In genomic region chr4:107177506-107177905, GRCm38 (mm10) we compare ENCODE assay signal across 8 mouse cellular contexts. TPM values are rescaled to one million over a fixed set of nuclear protein-coding genes. Genes with fewer than 3 reads are reported as not detected.
DNase-seq lines count a peak whose midpoint lies in the region; ATAC-seq and TF ChIP-seq lines count a peak whose summit lies in the region.

No protein-coding gene starts in this region.

- no peaks in the 10 kb centered on the region for H3K27me3 ChIP-seq in embryonic facial prominence, embryonic 13.5 days
- no peaks in the 10 kb centered on the region for H3K27me3 ChIP-seq in hindbrain, postnatal 0 days (ENCODE audit: insufficient read depth, low read length)
- no peaks in the 10 kb centered on the region for H3K27me3 ChIP-seq in neural tube, embryonic 12.5 days (replicated peaks)

- peak overlapping the region; percentile 96 for H3K27ac ChIP-seq in embryonic facial prominence, embryonic 13.5 days
- peak overlapping the region; percentile 96 for H3K27ac ChIP-seq in hindbrain, postnatal 0 days
- 0 out of 2 replicates have a peak overlapping the region, but pooled peaks have one; percentile 97 for H3K27ac ChIP-seq in neural tube, embryonic 12.5 days

- H3K36me3 ChIP-seq in embryonic facial prominence, embryonic 13.5 days: peaks cover 25% of the 10 kb centered on the region
- H3K36me3 ChIP-seq in hindbrain, postnatal 0 days (ENCODE audit: insufficient read depth, low read length): no peaks in the 10 kb centered on the region
- H3K36me3 ChIP-seq in neural tube, embryonic 12.5 days: peaks cover 16% of the 10 kb centered on the region

- no peaks in the 10 kb centered on the region for H3K9me3 ChIP-seq in embryonic facial prominence, embryonic 13.5 days
- H3K9me3 ChIP-seq in hindbrain, postnatal 0 days (ENCODE audit: low read length): no peaks in the 10 kb centered on the region
- no peaks in the 10 kb centered on the region for H3K9me3 ChIP-seq in neural tube, embryonic 12.5 days

- ATAC-seq in embryonic facial prominence, embryonic 13.5 days (ENCODE audit: insufficient number of reproducible peaks, insufficient read depth, low FRiP score, low TSS enrichment, low read depth): no peak
- no peak for ATAC-seq in hindbrain, postnatal 0 days
- no peak for ATAC-seq in neural tube, embryonic 12.5 days (ENCODE audit: low FRiP score, low read depth)

- DNase-seq in lung, adult 2 months: no peak
- no peak for DNase-seq in lung, postnatal 36 days
- no peak for DNase-seq in hindbrain, postnatal 0 days (ENCODE audit: low spot score)
- no peak for DNase-seq in frontal cortex, postnatal 10 days (ENCODE audit: low spot score in 2 of 2)
- no peak for DNase-seq in cerebellum, adult 11 months
- DNase-seq in cerebellum, postnatal 14 days: no peak

- 21% methylated on average over 11 of the region's 11 CpGs for WGBS in lung, adult 2 months
- 43% methylated on average over 11 of the region's 11 CpGs for WGBS in embryonic facial prominence, embryonic 13.5 days
- WGBS in hindbrain, postnatal 0 days: 53% methylated on average over 11 of the region's 11 CpGs
- WGBS in neural tube, embryonic 12.5 days: 52% methylated on average over 11 of the region's 11 CpGs

- TF ChIP-seq POLR2A in lung, adult 2 months (IDR thresholded peaks at IDR 0.05; ENCODE audit: borderline replicate concordance, extremely low read depth, low read depth, low read length): no peak

- H3K4me2 ChIP-seq in embryonic facial prominence, embryonic 13.5 days: peak overlapping the region; percentile 66
- peak overlapping the region; percentile 62 for H3K4me2 ChIP-seq in hindbrain, postnatal 0 days (ENCODE audit: low read depth, low read length)
- H3K4me2 ChIP-seq in neural tube, embryonic 12.5 days (replicated peaks): peak overlapping the region; percentile 64

- H3K4me3 ChIP-seq in lung, adult 2 months (replicated peaks; ENCODE audit: extremely low read depth, low read depth, low read length): peak overlapping the region; percentile 8
- H3K4me3 ChIP-seq in embryonic facial prominence, embryonic 13.5 days: peak overlapping the region; percentile 99
- peak overlapping the region; percentile 90 for H3K4me3 ChIP-seq in hindbrain, postnatal 0 days (ENCODE audit: low read length)
- H3K4me3 ChIP-seq in neural tube, embryonic 12.5 days: peak overlapping the region; percentile 94

- H3K9ac ChIP-seq in embryonic facial prominence, embryonic 13.5 days: peak overlapping the region; percentile 95
- H3K9ac ChIP-seq in hindbrain, postnatal 0 days (replicated peaks; ENCODE audit: low read length): peak overlapping the region; percentile 89
- H3K9ac ChIP-seq in neural tube, embryonic 12.5 days: peak overlapping the region; percentile 92

- TF ChIP-seq CTCF in lung, adult 2 months (IDR thresholded peaks at IDR 0.05; ENCODE audit: insufficient read depth, low read length): no peak
- TF ChIP-seq CTCF in hindbrain, postnatal 0 days (IDR thresholded peaks at IDR 0.05; ENCODE audit: low read depth): no peak

- peaks cover 3% of the 10 kb centered on the region; the same call in 1 of the 2 replicates for H3K4me1 ChIP-seq in lung, adult 2 months (ENCODE audit: control insufficient read depth, insufficient read depth, low read length)
- peaks cover 35% of the 10 kb centered on the region for H3K4me1 ChIP-seq in embryonic facial prominence, embryonic 13.5 days
- H3K4me1 ChIP-seq in hindbrain, postnatal 0 days (ENCODE audit: insufficient read depth, low read length): peaks cover 2% of the 10 kb centered on the region; the same call in 1 of the 2 replicates
- peaks cover 24% of the 10 kb centered on the region for H3K4me1 ChIP-seq in neural tube, embryonic 12.5 days

RNA-seq across cellular contexts. Expression of gene Tmem59, which starts 0.7 kb away (rescaled TPM):
- 321 and 330 TPM in 2 replicates for polyA plus RNA-seq in lung, adult 2 months (2012; rRNA removed)
- 492 and 497 TPM in 2 replicates for polyA plus RNA-seq in embryonic facial prominence, embryonic 13.5 days (2015; fragmentation: Nextera tagmentation; extraction: Ambion mirVana)
- 178 and 200 TPM in 2 replicates for total RNA-seq in hindbrain, postnatal 0 days (2014; rRNA removed)
- polyA plus RNA-seq in hindbrain, postnatal 0 days (2015; fragmentation: Nextera tagmentation; extraction: Ambion mirVana): 393 and 422 TPM in 2 replicates
- 398 and 399 TPM in 2 replicates for polyA plus RNA-seq in neural tube, embryonic 12.5 days (2016; fragmentation: Nextera tagmentation; extraction: Ambion mirVana)

RNA-seq across cellular contexts. Expression of gene Tceanc2, which starts 1.4 kb away (rescaled TPM):
- 5.6 and 7.5 TPM in 2 replicates for polyA plus RNA-seq in lung, adult 2 months (2012; rRNA removed)
- polyA plus RNA-seq in embryonic facial prominence, embryonic 13.5 days (2015; fragmentation: Nextera tagmentation; extraction: Ambion mirVana): 24.1 and 37.7 TPM in 2 replicates
- total RNA-seq in hindbrain, postnatal 0 days (2014; rRNA removed): 5.4 and 8.0 TPM in 2 replicates
- polyA plus RNA-seq in hindbrain, postnatal 0 days (2015; fragmentation: Nextera tagmentation; extraction: Ambion mirVana): 17.3 and 23.4 TPM in 2 replicates
- 26.9 and 28.8 TPM in 2 replicates for polyA plus RNA-seq in neural tube, embryonic 12.5 days (2016; fragmentation: Nextera tagmentation; extraction: Ambion mirVana)

RNA-seq across cellular contexts. Expression of gene Ldlrad1, which starts 31.5 kb away (rescaled TPM):
- 47.9 and 52.0 TPM in 2 replicates for polyA plus RNA-seq in lung, adult 2 months (2012; rRNA removed)
- polyA plus RNA-seq in embryonic facial prominence, embryonic 13.5 days (2015; fragmentation: Nextera tagmentation; extraction: Ambion mirVana): not detected in 2 replicates
- total RNA-seq in hindbrain, postnatal 0 days (2014; rRNA removed): not detected in 2 replicates
- not detected in 2 replicates for polyA plus RNA-seq in hindbrain, postnatal 0 days (2015; fragmentation: Nextera tagmentation; extraction: Ambion mirVana)
- not detected in 2 replicates for polyA plus RNA-seq in neural tube, embryonic 12.5 days (2016; fragmentation: Nextera tagmentation; extraction: Ambion mirVana)

Comparison
In these comparisons a context has a peak if more than half of its experiments do, and no peak if none do; other contexts are left out.
1. H3K4me3 ChIP-seq: peak in every context shown above with its lines; median percentile 99 in embryonic facial prominence, embryonic 13.5 days; 94 in neural tube, embryonic 12.5 days; 90 in hindbrain, postnatal 0 days; 8 in lung, adult 2 months.
2. RNA of gene Ldlrad1, which starts 31.5 kb away (polyA plus RNA-seq): 47.9 to 52.0 TPM in lung, adult 2 months; not detected in embryonic facial prominence, embryonic 13.5 days, not detected in hindbrain, postnatal 0 days and not detected in neural tube, embryonic 12.5 days; every median in the first group is over 10 times any median in the second.
3. Peak in every context shown above with its lines, with median percentiles within 50 percentile points of each other: H3K27ac ChIP-seq, H3K4me2 ChIP-seq and H3K9ac ChIP-seq.